Mouse (Mus musculus): ENCODE measurements around the gene Pvr.

- no peak for TF ChIP-seq CTCF (IDR thresholded peaks at IDR 0.05; ENCODE audit: borderline replicate concordance, insufficient read depth, low read depth, low read length)
- TF ChIP-seq POLR2A (IDR thresholded peaks at IDR 0.05; ENCODE audit: borderline replicate concordance, insufficient read depth, low read length), result no peak
Measured at GRCm38 (mm10) chr7:19950589-19950988, 29.6 kb upstream of the Pvr start, which contains the start of gene Igsf23.

All from cerebellum, adult 2 months (tissue).